Mouse (Mus musculus): ENCODE data around the gene Arid4a.

Gene Arid4a

DNA sequence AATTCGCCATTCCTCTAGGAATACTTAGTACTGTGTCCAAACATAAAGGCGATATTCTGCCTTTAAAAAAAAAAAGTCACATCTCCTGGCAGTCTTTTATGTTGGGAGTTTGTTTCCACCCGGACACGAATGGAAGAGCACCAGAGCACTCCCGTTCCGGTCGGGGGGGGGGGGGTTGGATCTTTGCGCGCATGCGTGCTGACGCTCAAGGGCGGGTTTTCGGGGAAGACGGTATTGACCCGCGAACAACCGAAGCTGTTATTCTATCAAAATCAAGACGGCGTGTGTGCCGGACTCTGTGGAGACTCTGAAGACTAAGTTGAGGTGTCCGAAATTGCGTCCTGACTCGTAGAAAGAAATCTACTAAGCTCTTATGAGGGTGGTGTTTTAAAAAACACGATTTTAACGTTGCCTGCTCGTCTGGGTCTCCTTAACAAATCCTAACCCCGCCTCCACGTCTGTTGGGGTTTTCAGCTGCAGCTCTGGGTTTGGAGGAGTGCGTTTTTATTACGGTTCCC lies 121.2 kb downstream of the Arid4a start:
- in situ Hi-C loops (cut with MboI, MseI) = loop anchor here (10.0 to 25.0 kb wide), 2 partner anchors 662 to 1950 kb away; partner anchors contain the start of genes Dnaaf2, Gm49383, Mgat2 and Rpl36al

DNA sequence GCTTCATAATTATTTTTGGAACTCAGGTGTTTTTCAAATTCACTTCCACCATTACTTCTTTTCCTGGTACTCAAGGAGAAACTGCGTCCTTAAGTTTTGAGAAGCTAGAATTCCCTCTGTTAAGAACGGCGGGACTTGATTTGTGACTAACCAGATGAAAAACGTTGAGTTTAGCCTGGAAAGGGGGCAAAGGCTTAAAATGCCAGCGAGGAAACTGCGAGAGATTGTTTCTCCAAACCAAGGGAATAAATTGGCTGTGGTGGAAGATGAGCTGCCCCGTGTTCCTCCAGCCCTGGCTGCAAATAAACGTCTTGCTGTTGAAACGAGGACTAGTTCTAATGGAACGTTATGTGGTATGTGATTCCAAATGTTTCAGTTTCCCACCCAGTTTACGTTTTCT lies 121.9 kb downstream of the Arid4a start:
- in situ Hi-C loops (cut with MboI, MseI) = loop anchor here (10.0 to 25.0 kb wide), 2 partner anchors 663 to 1950 kb away; partner anchors contain the start of genes Dnaaf2, Gm49383, Mgat2 and Rpl36al

- in situ Hi-C loops (cut with MboI, MseI) = loop anchor here (10.0 to 25.0 kb wide), 2 partner anchors 665 to 1952 kb away; partner anchors contain the start of genes Dnaaf2, Gm49383, Mgat2 and Rpl36al
Observed at GRCm38 (mm10) chr12:71139258-71139828, 123.6 kb downstream of the Arid4a start.

DNA sequence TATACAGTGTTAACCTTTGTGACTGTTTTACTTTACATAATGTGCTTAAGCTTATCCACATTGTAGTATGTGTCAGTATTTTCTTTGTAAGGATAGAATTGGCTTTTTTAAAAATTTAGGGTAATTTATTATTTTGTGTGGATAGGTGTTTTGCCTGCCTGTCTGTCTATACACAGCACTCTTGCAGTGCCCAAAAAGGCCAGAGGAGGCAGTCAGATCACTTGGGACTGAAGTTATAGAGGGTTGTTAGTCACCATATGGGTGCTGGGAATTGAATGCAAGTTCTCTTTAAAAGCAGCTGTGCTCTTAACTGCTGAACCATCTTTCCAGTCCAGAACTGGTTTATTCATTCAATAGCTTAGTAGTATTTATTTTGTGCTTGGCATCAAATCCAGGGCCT lies 125.4 kb downstream of the Arid4a start:
- in situ Hi-C loops (cut with MboI, MseI) = loop anchor here (25.0 kb wide), 1 partner anchor 1954 kb away; the partner anchor contains the start of genes Dnaaf2, Gm49383, Mgat2 and Rpl36al

GRCm38 (mm10) chr12:71147641-71148040 lies 131.9 kb downstream of the Arid4a start:
- in situ Hi-C loops (cut with MboI, MseI) = loop anchor here (25.0 kb wide), 1 partner anchor 1960 kb away; the partner anchor contains the start of genes Dnaaf2, Gm49383, Mgat2 and Rpl36al
